Mouse (Mus musculus) ZHBTc4 (cell line): ENCODE measurements around the gene Stk17b.
A peak's percentile ranks its signal among the peaks of the same experiment; 100 is the strongest.

Experiments used
- DNase-seq: peaks from one replicate; pipeline ENCODE4 v3.0.0-alpha.2; 2011; ENCODE audit warnings: low read depth, low spot score

The Stk17b gene

GRCm38 (mm10) chr1:53784721-53785418 is at the start of gene Stk17b:
TSS of gene Stk17b (minus strand) at chr1:53785224.
- DNase-seq, result peak; percentile 96

GRCm38 (mm10) chr1:53830286-53830685 is 45.3 kb upstream of the Stk17b start:
- no peak for DNase-seq

DNA sequence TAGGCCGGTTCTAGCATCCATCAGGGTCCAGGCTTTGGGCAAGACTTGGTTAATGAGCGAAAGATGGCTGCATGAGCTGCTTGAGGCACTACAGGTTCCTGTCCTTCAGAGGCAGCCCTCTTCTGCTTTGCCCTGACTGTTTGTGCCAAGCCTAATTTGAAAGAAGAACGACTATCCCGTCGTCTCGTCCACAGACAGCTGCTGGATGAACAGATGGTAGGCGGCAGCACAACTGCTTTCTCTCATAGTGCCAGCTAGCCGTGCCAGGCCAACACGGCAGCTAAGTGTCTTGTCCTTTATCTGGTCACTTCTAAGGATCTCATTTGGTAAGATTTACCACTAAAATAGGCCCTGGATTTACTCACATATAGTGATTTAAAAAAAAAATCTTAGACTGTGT is 44.1 kb upstream of the Stk17b start:
- DNase-seq, result no peak

DNA sequence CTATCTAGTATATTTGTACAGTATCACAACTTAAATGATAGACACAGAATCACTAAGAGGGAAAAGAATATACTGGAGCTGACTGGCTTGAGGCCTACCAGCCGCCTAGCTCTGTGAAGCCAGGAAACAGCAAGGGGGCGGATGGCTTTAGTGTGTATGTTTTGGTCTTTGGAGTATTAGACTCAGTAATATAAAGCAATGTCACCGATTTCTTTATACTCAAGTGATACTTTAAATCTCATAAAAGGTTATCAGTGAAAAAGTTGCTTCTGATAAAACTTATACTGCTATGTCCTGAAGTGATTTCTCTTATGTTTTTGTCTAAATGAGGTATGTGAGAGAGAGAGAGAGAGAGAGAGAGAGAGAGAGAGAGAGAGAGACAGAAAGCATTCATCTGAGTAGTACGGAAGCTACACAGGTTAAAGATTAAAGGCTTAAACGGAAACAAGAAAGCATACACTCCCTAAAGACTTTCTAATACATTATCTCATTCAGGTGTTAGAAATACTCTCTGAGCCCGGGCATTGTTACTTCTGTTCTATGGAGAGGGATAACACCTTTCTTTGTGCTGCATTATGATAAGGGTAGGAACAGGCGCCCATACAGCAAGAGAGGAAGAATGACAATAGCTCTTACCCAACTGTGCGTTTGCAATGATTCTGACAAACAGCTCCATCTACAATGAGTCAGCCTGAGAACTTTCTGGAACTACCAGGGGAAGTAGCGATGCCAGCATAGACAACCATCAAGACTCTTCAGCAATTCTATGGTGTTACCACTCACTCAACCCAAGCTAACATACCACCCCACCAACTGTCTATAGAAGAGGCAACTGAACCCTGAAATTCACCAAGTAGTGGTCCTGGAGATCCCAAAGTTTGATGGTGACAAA is 39.7 kb upstream of the Stk17b start:
- DNase-seq, result no peak

- DNase-seq, result peak; percentile 89
Observed at GRCm38 (mm10) chr1:53823687-53824445, 38.8 kb upstream of the Stk17b start.

DNA sequence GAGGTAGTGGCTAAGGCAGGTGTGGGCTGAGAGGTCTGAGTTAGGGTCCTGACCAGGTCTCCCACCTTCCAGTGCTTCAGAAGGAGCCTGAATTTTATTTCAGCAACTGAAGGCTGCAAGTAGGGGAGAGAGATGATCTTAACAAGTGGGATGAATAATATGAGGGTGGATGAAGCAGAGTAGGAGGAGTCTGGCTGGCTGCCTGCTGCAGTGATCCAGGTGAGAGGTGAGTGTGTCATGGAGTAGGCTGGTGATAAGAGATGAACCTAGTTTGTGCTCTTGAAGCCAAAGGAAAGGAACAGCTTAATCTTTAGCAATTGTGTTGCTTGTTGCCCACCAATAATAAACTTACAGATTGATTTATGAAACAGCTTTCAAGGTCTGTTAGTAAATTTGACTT is 37.0 kb upstream of the Stk17b start:
- DNase-seq, result no peak

DNA sequence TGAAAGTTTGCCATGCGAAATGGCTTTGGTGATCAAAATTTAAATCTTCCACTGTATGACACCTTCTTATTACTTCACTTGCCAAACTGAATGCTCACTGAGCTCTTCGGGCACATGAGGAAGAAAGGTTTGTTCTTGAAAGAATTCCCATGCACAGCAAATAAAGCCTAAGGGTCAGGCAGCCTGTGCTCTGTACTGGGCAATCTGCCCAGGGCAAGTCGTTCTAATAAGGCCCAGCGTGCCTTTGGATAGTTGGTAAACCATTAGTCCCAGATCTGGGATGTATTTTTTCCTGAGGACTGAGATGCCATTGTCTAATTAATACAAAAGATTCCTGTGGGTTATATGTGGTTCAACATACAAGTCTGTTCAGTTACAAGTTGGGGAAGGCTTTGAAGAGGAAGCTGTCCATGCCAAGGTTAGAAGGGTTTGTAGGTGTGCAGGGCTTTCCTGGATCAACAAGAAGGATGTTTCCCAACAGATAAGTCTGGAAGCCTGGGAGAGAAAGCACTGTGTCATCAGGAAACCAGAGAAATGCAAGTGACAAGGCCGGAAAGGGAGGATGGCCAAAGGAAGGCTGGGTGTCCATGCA is 35.1 kb upstream of the Stk17b start:
- DNase-seq, result no peak

DNA sequence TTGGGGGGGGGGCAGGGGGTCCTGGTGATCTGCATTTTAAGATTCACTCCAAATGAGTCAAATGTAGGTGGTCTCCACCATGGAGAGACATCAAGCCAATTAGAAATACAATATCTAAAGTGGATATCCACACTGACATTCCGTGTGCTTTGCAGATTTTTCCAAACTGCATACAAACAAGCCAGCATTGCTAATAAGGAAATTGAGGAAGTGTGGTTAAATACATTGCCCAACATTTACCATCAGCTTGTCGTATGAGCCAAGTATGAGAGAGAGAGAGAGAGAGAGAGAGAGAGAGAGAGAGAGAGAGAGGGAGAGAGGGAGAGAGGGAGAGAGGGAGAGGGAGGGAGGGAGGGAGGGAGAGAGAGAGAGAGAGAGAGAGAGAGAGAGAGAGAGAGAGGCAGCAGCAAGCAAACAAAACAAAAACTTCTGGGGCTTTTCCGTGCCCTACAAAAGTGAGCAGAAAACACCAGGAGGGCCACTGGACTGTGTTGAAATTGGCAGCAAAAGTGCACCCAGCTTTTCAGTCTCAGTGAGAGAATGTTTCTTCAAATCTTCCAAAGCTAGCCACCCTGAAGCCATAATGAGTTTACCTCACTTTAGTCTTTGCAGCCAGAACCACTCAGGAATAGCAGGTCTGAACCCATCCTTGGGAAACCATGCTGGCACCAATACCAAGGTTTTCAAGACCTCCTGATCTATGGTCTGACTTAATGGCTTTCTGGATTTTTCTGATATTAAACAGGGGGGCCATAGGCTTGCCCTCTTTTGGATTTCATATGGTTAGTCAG is 33.2 kb upstream of the Stk17b start:
- no peak for DNase-seq

DNA sequence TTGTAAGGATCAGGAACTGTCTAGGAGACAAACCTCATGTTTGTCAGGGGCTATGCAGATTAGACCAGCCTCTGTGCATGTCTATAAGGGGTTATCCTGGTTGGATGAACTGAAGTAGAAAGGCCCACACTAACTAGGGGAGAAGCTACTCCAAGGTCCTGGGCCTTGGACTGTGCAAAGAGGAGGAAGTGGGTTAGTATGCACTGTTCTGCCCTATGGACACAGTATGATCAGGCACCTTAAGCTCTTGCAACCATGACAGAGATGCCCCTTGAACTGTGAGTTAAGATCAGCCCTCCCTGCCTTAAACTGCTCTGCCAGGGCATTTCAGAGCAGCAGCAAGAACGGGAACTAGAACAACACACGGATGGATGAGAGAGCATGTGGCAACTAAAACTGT is 31.3 kb upstream of the Stk17b start:
- no peak for DNase-seq

DNA sequence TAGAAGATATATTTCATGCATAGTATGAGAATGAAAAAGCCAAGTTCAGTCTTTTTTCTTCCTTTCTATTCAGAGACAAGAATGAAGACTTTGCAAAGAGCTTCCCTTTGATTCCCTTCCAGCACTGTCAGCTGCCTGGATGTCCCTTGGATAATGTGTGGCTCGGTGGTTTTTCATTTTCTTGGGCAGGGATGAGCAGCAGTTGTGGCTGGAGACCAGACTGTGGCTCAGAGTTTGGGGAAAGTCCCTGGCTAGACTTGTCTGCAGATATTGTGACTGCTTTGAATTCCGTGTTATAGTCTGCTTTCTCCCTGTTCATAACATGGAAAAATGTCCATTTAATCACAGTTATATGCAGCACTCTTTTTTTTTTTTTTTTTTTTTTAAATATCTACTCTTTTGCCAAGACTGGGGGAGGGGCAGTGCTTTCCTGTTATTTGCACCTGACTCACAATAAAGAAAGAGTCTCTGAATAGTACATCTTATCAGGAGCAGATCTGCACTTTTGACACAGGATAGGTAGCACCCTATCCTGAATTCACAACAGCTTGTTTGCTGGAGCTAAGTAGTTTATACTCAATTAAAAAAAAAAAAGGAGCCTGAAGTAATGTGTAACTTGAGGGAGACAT is 29.2 kb upstream of the Stk17b start:
- no peak for DNase-seq

- DNase-seq, result no peak
Observed at GRCm38 (mm10) chr1:53811919-53812318, 26.9 kb upstream of the Stk17b start.

DNA sequence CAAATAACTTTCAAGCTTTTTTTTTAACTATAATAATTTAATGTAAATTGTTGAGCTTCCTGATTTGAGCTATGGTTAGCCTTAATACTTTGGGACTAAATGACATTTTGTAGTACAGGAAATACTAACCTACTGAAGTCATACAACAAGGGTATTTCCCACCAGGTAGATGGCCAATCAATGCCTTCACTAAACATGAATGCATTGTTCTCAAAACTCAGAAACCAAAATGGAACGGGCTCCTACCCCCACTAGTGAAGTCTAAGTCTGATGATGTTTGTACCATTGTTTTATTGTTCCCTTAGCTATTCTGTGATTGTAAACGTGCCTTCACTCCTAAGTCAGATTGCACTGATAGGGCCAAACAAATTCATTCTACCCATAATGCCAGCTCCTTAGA is 23.2 kb upstream of the Stk17b start:
- DNase-seq, result no peak

- DNase-seq, result no peak
Observed at GRCm38 (mm10) chr1:53797811-53798210, 12.8 kb upstream of the Stk17b start.

DNA sequence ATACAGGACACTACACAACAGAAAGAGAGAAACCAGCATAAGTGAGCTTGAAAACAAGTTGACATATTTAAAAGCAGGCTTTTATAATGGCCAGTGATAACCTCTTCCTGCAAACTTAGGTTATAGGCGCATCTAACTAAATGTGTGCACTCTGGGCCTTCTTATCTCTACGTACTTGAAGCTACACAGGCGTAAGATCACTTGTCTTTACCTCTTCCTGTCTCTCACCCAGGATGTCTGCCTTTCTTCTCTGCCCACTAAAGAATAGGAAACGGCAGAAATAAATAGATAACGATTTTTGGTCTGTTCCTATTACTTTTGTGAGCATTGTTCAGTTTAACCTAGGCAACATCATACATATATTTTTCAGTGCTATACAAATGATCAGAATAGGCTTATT is 12.1 kb upstream of the Stk17b start:
- no peak for DNase-seq

- no peak for DNase-seq
Observed at GRCm38 (mm10) chr1:53796271-53796670, 11.2 kb upstream of the Stk17b start.

DNA sequence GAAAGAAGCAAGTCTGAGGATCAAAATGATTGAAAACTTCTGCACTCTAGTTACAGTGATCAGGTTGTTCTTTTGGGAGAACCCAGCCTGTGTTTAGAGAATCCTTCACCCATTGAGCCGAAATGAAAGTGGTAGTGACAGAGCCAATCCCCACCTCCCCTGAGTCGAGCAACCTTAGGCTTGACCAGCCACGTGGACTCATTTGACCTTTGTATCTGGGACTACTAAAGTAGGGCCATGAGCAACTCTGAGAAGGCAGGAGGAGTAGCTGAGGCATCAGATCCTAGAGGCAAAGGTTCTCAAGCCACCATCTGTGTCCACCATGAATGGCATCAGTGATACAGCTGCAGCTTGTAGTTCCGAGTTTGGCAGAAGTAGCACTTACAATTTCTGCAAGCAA is 10.6 kb upstream of the Stk17b start:
- DNase-seq, result no peak

DNA sequence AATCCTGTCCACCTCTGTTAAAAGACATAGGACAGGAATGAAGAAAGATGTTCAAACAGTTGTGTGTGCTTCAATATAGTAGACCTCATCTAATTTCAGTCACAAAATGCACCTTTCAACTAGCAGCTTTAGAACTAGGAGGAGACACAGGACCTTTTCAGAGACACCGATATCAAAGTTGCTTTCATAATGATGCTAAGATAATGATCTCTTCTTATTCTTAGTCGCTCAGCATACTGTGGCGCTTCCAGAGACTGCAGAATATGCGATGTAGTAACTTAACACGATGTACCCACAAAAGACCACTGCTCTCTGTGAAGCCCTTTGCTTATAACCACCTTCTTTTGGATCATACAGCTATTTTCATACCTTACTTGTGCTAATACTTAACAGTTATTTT is 10.1 kb upstream of the Stk17b start:
- no peak for DNase-seq

DNA sequence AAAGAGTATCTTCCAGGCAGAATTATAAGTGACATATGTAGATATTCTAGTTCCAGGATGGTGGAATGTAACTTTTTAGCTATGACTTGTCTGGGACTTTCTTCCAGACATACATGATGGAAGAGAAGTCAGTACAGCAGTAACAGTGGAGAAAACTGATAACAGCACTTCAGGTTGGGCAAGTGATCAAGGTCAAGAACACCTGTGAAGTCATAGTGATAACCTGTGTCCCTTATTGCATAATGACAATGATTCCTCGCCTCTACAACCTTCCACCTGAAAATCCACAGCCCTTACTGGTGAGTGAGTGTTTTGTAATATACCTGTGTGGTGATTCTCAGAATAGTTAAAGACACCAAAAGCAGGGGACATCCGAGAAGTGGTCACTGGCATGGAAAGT is 9.3 kb upstream of the Stk17b start:
- no peak for DNase-seq

DNA sequence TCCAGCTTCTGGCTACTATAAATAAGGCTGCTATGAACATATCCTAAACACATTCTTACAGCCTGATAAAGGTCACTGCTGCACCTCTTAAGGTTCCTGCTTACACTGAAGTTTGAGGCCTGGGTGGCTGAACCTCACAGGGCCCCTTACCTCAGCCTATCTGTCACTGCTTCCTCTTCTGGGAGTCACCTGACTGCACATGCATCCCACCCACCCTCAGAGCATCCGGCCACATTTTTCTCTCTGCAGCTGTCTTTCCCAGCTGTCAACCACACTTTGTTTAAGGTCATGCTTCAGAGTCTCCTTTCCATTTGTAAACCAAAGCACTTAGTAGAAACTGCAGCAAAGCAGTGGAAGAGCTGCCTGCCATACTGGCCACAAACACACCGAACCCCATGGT is 6.3 kb upstream of the Stk17b start:
- DNase-seq, result no peak

DNA sequence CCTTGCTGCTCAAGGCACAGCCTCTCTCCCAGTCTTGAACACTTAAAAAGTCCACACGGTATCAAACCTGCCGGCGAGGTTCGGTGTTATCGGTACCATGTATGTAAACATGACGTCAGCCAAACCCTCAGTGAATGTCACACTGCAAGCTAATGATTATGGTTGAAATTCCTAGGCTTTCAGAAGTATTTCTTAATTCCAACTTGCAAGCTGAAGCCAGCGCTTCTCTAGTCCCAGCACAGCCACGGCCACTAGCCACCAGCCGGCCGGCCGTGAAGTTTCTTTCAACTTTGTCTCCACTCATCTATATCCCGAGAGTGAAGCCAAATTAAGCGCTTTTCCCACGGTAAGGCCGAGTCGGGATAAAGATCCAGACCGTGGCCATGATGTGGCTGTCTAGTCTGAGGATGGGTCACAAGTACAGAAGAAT is 718 bp downstream of the Stk17b start:
- DNase-seq, result peak; percentile 43

DNA sequence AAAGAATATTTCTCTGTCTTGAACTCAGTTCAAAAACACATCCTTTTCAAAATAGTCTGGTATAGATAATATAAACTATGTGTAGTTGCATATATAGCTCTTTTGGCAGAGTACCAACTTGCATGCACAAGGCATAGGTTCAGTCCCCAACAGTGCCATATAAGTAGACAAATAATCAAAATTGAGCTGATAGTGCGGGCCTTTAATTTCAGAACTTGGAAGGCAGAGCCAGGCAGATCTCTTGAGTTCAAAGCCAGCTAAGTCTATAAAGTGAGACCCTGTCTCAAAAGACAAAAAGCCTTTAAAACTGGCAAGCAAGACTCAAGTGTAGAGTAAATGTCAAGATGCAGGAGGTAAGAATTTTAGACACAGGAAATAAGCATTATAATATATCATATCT is 2.1 kb downstream of the Stk17b start:
- no peak for DNase-seq
